Mouse (Mus musculus): ENCODE measurements around the gene Cmbl. TPM values are rescaled to one million over a fixed set of nuclear protein-coding genes. Genes with fewer than 3 reads are reported as not detected.

Cmbl gene
- polyA plus RNA-seq, 1 experiment from 2014 or later, result 6.5 TPM

GRCm38 (mm10) chr15:31602426-31602825 is 37.2 kb downstream of the Cmbl start:
- DNase-seq (ENCODE audit: low spot score), result peak; percentile 87
- Histone ChIP-seq H3K9me3 (replicated peaks; ENCODE audit: control insufficient read depth, low read length) (no peaks in the 10 kb centered on the region), H3K4me2 (ENCODE audit: low read length) (peak overlapping the region; percentile 52), H3K4me1 (ENCODE audit: control insufficient read depth, insufficient read depth, low read length) (peaks cover 27% of the 10 kb centered on the region), H3K27ac (ENCODE audit: low read depth, low read length) (peak overlapping the region; percentile 94), H3K4me3 (ENCODE audit: low read depth, low read length) (peak overlapping the region; percentile 92), H3K9ac (ENCODE audit: low read length) (peak overlapping the region; percentile 96), H3K36me3 (ENCODE audit: control insufficient read depth, insufficient read depth, low read length) (peaks cover 9% of the 10 kb centered on the region), H3K27me3 (replicated peaks; ENCODE audit: control insufficient read depth, insufficient read depth, low read length) (no peaks in the 10 kb centered on the region)
- ATAC-seq, result peak; percentile 70
- WGBS, result 4% methylated on average over 15 of the region's 15 CpGs

- peak overlapping the region; percentile 92; the same call in 1 of the 2 replicates for H3K4me3 ChIP-seq (ENCODE audit: low read depth, low read length)
- ATAC-seq (no peak), DNase-seq (ENCODE audit: low spot score) (no peak)
- 86% methylated on average over 13 of the region's 13 CpGs for WGBS
- H3K9ac ChIP-seq (ENCODE audit: low read length), result peak overlapping the region; percentile 96
- no peaks in the 10 kb centered on the region for H3K27me3 ChIP-seq (replicated peaks; ENCODE audit: control insufficient read depth, insufficient read depth, low read length)
- H3K36me3 ChIP-seq (ENCODE audit: control insufficient read depth, insufficient read depth, low read length), result 0 out of 2 replicates have a peak, but pooled peaks cover 3% of the 10 kb centered on the region
- peak overlapping the region; percentile 52 for H3K4me2 ChIP-seq (ENCODE audit: low read length)
- no peak overlapping the region; the same call in 1 of the 2 replicates for H3K27ac ChIP-seq (ENCODE audit: low read depth, low read length)
- H3K4me1 ChIP-seq (ENCODE audit: control insufficient read depth, insufficient read depth, low read length), result peaks cover 27% of the 10 kb centered on the region
- no peaks in the 10 kb centered on the region for H3K9me3 ChIP-seq (replicated peaks; ENCODE audit: control insufficient read depth, low read length)
These were observed 37.9 kb downstream of the Cmbl start for GRCm38 (mm10) chr15:31603113-31603512.

GRCm38 (mm10) chr15:31606821-31607220 is 41.6 kb downstream of the Cmbl start:
- H3K4me2 ChIP-seq (ENCODE audit: low read length), result no peak overlapping the region
- no peaks in the 10 kb centered on the region for H3K9me3 ChIP-seq (replicated peaks; ENCODE audit: control insufficient read depth, low read length)
- H3K9ac ChIP-seq (ENCODE audit: low read length), result no peak overlapping the region
- ATAC-seq (no peak), DNase-seq (ENCODE audit: low spot score) (no peak)
- peaks cover 7% of the 10 kb centered on the region for H3K4me1 ChIP-seq (ENCODE audit: control insufficient read depth, insufficient read depth, low read length)
- H3K27me3 ChIP-seq (replicated peaks; ENCODE audit: control insufficient read depth, insufficient read depth, low read length), result no peaks in the 10 kb centered on the region
- H3K27ac ChIP-seq (ENCODE audit: low read depth, low read length), result no peak overlapping the region
- peaks cover 7% of the 10 kb centered on the region; the same call in 1 of the 2 replicates for H3K36me3 ChIP-seq (ENCODE audit: control insufficient read depth, insufficient read depth, low read length)
- WGBS, result 75% methylated on average over 6 of the region's 6 CpGs
- H3K4me3 ChIP-seq (ENCODE audit: low read depth, low read length), result no peak overlapping the region

- WGBS, result 63% methylated on average over 3 of the region's 3 CpGs
These were observed 45.8 kb downstream of the Cmbl start for GRCm38 (mm10) chr15:31611027-31611426.

GRCm38 (mm10) chr15:31611976-31612375 is 46.8 kb downstream of the Cmbl start:
- Histone ChIP-seq H3K4me3 (ENCODE audit: low read depth, low read length) (no peak overlapping the region), H3K36me3 (ENCODE audit: control insufficient read depth, insufficient read depth, low read length) (peaks cover 12% of the 10 kb centered on the region), H3K27me3 (replicated peaks; ENCODE audit: control insufficient read depth, insufficient read depth, low read length) (no peaks in the 10 kb centered on the region), H3K27ac (ENCODE audit: low read depth, low read length) (no peak overlapping the region), H3K4me1 (ENCODE audit: control insufficient read depth, insufficient read depth, low read length) (no peaks in the 10 kb centered on the region), H3K4me2 (ENCODE audit: low read length) (no peak overlapping the region), H3K9ac (ENCODE audit: low read length) (no peak overlapping the region), H3K9me3 (replicated peaks; ENCODE audit: control insufficient read depth, low read length) (no peaks in the 10 kb centered on the region)
- WGBS, result 95% methylated on average over 4 of the region's 4 CpGs
- ATAC-seq (no peak), DNase-seq (ENCODE audit: low spot score) (no peak)

More at GRCm38 (mm10) chr15:31611027-31611426, 45.8 kb downstream of the Cmbl start:
- H3K9ac ChIP-seq (ENCODE audit: low read length), result no peak overlapping the region
- DNase-seq (ENCODE audit: low spot score) (peak; percentile 77), ATAC-seq (peak; percentile 89)
- H3K4me3 ChIP-seq (ENCODE audit: low read depth, low read length), result no peak overlapping the region
- no peaks in the 10 kb centered on the region for H3K9me3 ChIP-seq (replicated peaks; ENCODE audit: control insufficient read depth, low read length)
- no peak overlapping the region for H3K4me2 ChIP-seq (ENCODE audit: low read length)
- H3K36me3 ChIP-seq (ENCODE audit: control insufficient read depth, insufficient read depth, low read length), result peaks cover 9% of the 10 kb centered on the region; the same call in 1 of the 2 replicates
- H3K4me1 ChIP-seq (ENCODE audit: control insufficient read depth, insufficient read depth, low read length), result no peaks in the 10 kb centered on the region
- no peaks in the 10 kb centered on the region for H3K27me3 ChIP-seq (replicated peaks; ENCODE audit: control insufficient read depth, insufficient read depth, low read length)
- no peak overlapping the region for H3K27ac ChIP-seq (ENCODE audit: low read depth, low read length)

GRCm38 (mm10) chr15:31613826-31614453 is 48.8 kb downstream of the Cmbl start:
- ATAC-seq (no peak), DNase-seq (ENCODE audit: low spot score) (no peak)
- H3K27ac ChIP-seq (ENCODE audit: low read depth, low read length), result no peak overlapping the region
- no peaks in the 10 kb centered on the region for H3K27me3 ChIP-seq (replicated peaks; ENCODE audit: control insufficient read depth, insufficient read depth, low read length)
- H3K4me3 ChIP-seq (ENCODE audit: low read depth, low read length), result no peak overlapping the region
- WGBS, result 95% methylated on average over 6 of the region's 6 CpGs
- H3K9me3 ChIP-seq (replicated peaks; ENCODE audit: control insufficient read depth, low read length), result no peaks in the 10 kb centered on the region
- H3K9ac ChIP-seq (ENCODE audit: low read length), result no peak overlapping the region
- no peak overlapping the region for H3K4me2 ChIP-seq (ENCODE audit: low read length)
- H3K4me1 ChIP-seq (ENCODE audit: control insufficient read depth, insufficient read depth, low read length), result no peaks in the 10 kb centered on the region
- H3K36me3 ChIP-seq (ENCODE audit: control insufficient read depth, insufficient read depth, low read length), result peaks cover 28% of the 10 kb centered on the region

GRCm38 (mm10) chr15:31614666-31615065 is 49.5 kb downstream of the Cmbl start:
- Histone ChIP-seq H3K9me3 (replicated peaks; ENCODE audit: control insufficient read depth, low read length) (no peaks in the 10 kb centered on the region), H3K9ac (ENCODE audit: low read length) (no peak overlapping the region), H3K4me3 (ENCODE audit: low read depth, low read length) (no peak overlapping the region), H3K27me3 (replicated peaks; ENCODE audit: control insufficient read depth, insufficient read depth, low read length) (no peaks in the 10 kb centered on the region), H3K27ac (ENCODE audit: low read depth, low read length) (no peak overlapping the region), H3K4me1 (ENCODE audit: control insufficient read depth, insufficient read depth, low read length) (no peaks in the 10 kb centered on the region), H3K4me2 (ENCODE audit: low read length) (no peak overlapping the region), H3K36me3 (ENCODE audit: control insufficient read depth, insufficient read depth, low read length) (peaks cover 28% of the 10 kb centered on the region)
- DNase-seq (ENCODE audit: low spot score) (no peak), ATAC-seq (no peak)
- 91% methylated on average over 2 of the region's 2 CpGs for WGBS

GRCm38 (mm10) chr15:31617261-31617660 is 52.1 kb downstream of the Cmbl start:
- Histone ChIP-seq H3K9ac (ENCODE audit: low read length) (no peak overlapping the region), H3K4me3 (ENCODE audit: low read depth, low read length) (no peak overlapping the region), H3K4me2 (ENCODE audit: low read length) (no peak overlapping the region), H3K27me3 (replicated peaks; ENCODE audit: control insufficient read depth, insufficient read depth, low read length) (no peaks in the 10 kb centered on the region), H3K4me1 (ENCODE audit: control insufficient read depth, insufficient read depth, low read length) (no peaks in the 10 kb centered on the region), H3K9me3 (replicated peaks; ENCODE audit: control insufficient read depth, low read length) (no peaks in the 10 kb centered on the region), H3K36me3 (ENCODE audit: control insufficient read depth, insufficient read depth, low read length) (peaks cover 31% of the 10 kb centered on the region), H3K27ac (ENCODE audit: low read depth, low read length) (no peak overlapping the region)
- ATAC-seq (no peak), DNase-seq (ENCODE audit: low spot score) (no peak)
- 96% methylated on average over 9 of the region's 9 CpGs for WGBS

GRCm38 (mm10) chr15:31619521-31619920 is 54.3 kb downstream of the Cmbl start:
- H3K27me3 ChIP-seq (replicated peaks; ENCODE audit: control insufficient read depth, insufficient read depth, low read length), result no peaks in the 10 kb centered on the region
- WGBS, result 91% methylated on average over 8 of the region's 8 CpGs
- H3K4me2 ChIP-seq (ENCODE audit: low read length), result no peak overlapping the region

More at GRCm38 (mm10) chr15:31619521-31619920, 54.3 kb downstream of the Cmbl start:
- Histone ChIP-seq H3K9me3 (replicated peaks; ENCODE audit: control insufficient read depth, low read length) (no peaks in the 10 kb centered on the region), H3K4me3 (ENCODE audit: low read depth, low read length) (no peak overlapping the region), H3K36me3 (ENCODE audit: control insufficient read depth, insufficient read depth, low read length) (peaks cover 33% of the 10 kb centered on the region), H3K9ac (ENCODE audit: low read length) (no peak overlapping the region), H3K27ac (ENCODE audit: low read depth, low read length) (no peak overlapping the region), H3K4me1 (ENCODE audit: control insufficient read depth, insufficient read depth, low read length) (no peaks in the 10 kb centered on the region)
- DNase-seq (ENCODE audit: low spot score) (peak; percentile 44), ATAC-seq (no peak)

Measured in forebrain, embryonic 14.5 days (tissue).